Mouse (Mus musculus): Measurements from ENCODE around the gene Slc38a6. TPM values are rescaled to one million over a fixed set of nuclear protein-coding genes. Genes with fewer than 3 reads are reported as not detected.

Gene Slc38a6
- total RNA-seq, 4 experiments from 2014 or later = 0.99 to 2.7 (median 2.3) TPM

DNA sequence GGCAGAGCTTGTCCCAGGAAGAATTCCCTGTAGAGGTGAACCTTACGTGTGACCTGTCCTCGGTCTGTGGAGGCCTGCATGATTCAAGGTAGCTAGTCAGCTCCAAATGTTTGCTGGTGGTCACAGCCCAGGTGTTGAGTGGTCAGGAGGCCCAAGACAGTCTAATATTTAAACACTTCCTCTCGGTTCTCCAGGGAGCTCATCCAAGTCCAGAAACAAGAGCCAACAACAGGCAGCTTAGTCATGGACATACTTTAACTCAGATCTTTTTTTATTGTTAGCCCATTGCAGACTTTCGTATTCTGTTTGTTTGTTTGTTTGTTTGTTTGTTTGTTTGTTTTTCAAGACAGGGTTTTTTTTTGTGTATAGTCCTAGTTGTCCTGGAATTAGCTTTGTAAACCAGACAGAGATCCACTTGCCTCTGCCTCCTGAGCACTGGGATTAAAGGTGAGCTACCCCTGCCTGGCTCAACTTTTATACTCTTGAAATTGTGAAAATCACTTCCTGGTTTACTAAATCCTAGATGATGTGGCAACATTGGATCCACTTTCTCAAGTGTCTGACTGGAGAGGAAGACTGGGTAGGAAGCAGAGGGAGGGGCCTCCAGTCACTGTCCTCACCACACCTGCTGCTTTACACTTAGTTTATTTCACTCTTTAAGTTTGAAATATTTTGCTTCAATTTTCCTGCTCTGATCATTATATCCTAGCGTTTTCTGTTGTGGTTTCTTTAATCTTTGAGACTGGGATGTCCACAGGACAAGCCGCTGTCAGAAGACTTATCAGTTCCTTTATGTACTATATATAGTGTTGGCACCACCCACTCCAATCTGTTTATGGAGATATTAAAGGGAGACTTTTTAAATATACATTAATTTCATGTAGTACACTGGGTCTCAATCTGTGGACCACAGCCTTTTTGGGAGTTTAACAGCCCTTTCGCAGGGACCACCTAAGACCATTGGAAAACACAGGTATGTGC, 31.4 kb downstream of the Slc38a6 start:
- DNase-seq (ENCODE audit: low spot score in 2 of 2) = no peak

DNA sequence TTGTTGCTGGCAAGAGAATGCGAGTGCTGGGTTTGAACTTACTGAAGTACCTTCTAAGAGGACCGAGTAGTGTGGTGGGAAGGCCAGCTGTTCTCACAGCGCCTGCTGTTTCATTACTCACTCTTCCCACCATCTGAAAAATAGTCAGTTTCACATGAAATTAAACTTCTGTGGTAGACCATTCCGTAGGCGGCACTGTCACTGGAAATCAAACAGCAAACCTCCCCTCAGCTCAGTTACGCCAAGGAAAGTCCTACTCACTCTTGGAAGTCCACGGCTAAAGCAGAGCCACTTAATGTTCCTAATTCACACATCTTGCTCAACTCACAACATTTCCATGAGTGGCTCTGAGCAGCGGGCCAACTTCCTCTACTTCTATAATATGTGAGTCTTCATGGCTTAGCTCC, 37.6 kb downstream of the Slc38a6 start:
- DNase-seq (ENCODE audit: low spot score in 2 of 2) = no peak

DNA sequence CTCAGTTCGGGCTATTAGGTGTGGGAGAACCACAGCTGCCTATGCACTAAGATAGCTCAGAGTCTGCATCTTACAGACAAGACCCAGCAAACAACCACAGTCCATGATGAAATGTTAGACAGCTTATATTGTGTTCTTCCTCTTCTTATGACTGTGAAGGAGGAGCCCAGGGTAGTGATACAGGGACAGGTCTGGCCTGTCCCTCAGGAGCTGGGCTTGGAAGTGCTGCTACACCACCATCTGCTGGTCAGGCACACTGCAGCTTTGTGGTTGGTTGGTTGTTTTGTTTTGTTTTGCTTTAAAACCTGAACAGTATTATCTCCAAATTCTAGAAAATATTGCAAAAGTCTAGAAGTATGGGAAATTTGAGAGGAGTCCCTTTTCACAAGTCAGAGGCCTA, 38.2 kb downstream of the Slc38a6 start:
- peak; percentile 43 for DNase-seq (ENCODE audit: low spot score in 2 of 2)

DNA sequence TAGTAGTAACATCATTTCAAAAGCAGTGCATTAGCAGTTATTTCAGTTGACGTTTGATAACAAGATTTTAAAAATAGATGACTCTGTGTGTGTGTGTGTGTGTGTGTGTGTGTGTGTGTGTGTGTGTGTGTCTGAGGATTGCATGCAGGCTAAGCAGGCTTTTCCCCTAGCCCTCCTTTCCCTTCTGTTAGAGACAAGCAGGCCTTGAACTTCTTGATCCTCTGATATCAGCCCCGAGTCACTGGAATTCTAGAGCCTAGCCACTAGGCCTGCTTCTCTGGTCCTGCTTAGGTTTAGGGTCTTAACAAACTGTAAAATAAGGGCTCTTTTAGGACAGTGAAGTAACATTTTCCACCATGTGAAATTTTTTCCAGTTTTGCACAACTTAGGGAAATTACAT, 38.6 kb downstream of the Slc38a6 start:
- DNase-seq (ENCODE audit: low spot score in 2 of 2) = no peak

DNA sequence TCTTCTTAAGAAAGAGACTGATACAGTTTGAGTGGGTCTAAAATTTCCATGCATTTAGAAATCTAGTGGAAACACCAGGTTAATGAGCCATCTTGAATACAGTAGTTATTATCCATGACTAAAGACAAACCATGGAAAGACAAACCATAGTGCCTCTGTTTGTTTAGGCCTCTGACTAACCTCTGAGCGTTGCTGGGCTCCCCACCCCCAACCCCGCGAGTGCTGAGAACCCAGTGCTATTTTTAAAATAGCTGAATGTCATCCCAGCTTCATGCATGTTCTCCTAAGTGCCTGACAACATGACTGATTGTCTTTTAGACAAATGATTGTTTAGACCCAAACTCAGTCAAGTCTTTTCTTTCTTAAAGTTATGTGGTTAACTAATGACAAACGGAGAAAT, 39.0 kb downstream of the Slc38a6 start:
- peak; percentile 51 to 61 for DNase-seq (ENCODE audit: low spot score in 2 of 2)

DNA sequence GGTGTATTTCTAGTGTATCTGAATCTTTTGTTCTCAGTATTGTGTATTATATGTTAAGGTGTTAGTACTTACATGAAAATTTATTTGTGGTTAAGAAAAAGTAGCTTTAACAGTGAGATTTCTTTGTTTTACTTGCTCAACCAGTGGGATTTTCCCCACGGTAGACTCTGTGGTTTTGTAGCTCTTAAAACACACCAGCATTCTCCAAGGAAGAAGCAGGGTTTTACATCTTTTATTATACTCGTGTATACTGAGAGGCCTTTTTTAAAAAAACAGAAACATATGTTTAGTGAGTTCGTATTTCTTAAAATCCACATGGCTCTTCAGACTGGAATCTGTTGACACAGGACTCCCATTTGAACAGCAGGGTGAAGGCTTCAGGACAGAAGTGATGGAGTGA, 40.8 kb downstream of the Slc38a6 start:
- DNase-seq (ENCODE audit: low spot score in 2 of 2) = no peak

DNA sequence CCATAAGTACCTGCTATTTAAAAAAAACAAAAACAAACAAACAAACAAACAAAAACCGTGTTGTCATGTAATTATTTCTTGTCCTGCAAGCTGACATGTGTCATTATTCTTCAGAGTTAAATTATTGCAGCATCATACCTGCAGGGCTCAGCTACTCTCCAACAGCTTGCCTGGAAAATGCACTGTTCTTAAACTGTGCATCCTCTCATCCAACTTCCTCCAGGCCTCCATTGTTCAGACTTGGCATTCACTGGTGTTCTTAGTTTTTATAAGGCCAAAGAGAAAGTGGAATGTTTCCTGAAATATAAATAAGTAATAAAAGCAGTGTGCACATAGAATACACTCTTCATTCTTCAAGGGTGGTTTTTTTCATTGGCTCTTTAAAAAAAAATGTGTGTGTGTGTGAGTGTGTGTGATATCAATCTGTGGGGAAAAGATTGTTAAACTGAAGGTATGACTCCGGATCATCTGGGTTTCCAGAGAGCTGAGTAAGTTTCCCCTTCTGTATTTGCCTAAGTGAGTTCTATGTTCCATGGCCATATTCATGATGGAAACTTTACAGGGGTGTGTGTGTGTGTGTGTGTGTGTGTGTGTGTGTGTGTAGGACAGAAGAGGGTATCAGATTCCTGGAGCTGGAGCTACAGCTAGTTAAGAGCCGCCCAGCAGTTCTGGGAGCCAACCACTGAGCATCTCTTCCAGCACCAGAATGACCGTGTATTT, 42.0 kb downstream of the Slc38a6 start:
- DNase-seq (ENCODE audit: low spot score in 2 of 2) = no peak

DNA sequence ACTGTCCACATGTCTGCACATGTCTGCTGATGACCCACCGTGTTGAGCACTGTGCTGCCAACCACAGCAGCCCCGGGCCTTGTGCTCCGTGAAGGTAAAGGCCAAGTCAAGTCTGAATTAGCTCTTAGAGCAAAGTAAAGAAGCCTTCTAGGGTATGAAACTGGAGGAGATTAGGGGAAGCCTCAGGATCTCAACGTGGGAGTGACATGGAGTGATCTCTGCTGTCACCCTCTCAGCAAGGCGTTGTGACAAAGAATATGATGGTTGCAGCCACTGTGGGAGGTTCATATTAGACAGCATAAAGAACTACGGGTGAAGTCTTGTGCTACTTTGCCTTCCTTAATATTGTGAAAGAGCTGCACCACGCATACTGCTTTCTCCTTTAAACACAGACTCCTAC, 43.7 kb downstream of the Slc38a6 start:
- no peak for DNase-seq (ENCODE audit: low spot score in 2 of 2)

DNA sequence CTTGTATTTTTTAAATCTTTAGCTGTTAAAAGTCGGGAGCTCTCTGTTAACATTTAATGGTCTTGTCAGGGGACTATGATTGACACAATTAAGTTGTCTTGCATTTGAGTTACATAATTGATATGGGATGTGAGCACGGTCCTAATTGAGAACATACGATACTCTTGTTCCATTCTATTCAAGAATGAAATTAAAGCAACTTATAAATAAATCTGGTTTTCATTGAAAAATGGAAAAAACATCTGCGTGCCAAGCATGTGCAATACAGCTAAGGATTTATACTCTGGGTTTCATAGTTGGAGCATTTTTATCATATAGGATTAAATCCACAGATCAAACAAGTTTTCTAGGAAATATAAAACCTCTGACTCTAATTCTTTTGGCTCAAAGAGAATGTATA, 46.1 kb downstream of the Slc38a6 start:
- DNase-seq (ENCODE audit: low spot score in 2 of 2) = no peak

DNA sequence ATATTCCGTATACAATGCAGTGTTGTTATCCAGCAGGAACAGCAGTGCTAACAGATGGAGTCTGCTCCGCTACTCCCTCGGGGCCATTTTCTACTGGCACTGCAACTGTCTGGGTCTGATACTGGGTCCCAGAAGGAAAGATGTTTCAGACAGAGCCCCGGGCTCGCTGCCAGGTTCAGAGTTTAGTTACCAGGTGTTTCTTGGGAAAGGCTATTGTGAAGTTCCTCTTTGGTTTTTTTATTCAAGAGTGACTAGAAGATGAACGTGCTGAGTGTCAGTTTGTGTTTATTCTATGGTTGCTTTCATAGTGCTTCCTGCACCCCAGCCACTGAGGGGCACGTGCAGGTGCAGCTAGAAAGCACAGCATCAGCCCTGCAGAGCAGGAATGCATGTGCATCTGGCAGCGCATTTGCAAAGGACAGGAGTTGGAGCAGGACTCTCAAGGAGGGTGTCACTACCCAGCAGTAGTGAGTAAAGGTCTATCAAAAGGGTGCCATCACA, 47.5 kb downstream of the Slc38a6 start:
- DNase-seq (ENCODE audit: low spot score in 2 of 2) = no peak

DNA sequence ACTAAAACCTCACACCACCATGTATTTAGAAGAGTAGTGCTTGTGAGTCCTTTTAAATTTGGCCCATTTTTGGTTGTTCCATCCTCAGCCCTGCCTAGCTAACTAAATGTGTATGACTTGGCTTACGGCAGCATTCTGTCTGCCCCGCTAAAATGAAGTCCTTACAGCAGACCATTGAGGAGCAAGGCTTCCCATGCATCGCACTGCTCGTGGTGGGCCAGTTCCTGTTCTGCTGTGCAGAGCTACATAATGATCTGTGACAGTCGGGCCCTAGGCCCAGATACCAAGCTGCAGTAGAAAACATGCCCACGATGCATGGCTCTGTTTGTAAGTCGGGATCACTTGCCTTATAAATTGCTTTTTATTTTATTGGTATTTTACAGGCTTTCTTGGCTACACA, 50.5 kb downstream of the Slc38a6 start:
- DNase-seq (ENCODE audit: low spot score in 2 of 2) = no peak

DNA sequence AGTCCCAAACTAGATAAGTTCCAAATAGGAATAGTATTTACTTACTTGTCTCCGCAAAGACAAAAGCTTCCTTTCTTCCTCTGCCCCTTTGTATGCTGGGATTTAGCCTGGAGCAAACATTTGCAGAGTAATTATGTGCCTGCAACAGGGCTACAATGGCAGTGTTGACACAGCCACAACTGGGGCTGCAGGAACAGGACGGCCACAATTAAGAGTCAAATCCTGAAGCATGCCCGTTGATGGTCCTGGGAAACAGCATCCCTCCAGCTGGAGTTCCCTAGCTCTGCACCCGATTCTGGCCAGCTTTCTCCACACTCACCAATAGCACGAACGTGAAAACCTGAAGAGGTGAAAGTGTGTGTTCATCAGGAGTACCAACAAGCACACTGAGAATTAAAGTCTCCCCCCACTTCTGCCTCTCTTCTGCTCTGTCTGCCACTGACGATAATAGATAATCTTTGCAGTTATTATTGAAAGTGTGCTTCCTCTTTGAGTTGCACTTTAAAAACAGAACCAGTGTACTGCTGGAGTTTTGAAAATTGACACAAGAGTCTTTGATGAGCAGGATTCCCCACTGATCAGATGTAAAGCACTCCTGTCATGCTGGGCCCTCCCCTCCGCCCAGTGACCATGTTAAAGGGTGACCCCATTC, 54.2 kb downstream of the Slc38a6 start:
- no peak for DNase-seq (ENCODE audit: low spot score in 2 of 2)

DNA sequence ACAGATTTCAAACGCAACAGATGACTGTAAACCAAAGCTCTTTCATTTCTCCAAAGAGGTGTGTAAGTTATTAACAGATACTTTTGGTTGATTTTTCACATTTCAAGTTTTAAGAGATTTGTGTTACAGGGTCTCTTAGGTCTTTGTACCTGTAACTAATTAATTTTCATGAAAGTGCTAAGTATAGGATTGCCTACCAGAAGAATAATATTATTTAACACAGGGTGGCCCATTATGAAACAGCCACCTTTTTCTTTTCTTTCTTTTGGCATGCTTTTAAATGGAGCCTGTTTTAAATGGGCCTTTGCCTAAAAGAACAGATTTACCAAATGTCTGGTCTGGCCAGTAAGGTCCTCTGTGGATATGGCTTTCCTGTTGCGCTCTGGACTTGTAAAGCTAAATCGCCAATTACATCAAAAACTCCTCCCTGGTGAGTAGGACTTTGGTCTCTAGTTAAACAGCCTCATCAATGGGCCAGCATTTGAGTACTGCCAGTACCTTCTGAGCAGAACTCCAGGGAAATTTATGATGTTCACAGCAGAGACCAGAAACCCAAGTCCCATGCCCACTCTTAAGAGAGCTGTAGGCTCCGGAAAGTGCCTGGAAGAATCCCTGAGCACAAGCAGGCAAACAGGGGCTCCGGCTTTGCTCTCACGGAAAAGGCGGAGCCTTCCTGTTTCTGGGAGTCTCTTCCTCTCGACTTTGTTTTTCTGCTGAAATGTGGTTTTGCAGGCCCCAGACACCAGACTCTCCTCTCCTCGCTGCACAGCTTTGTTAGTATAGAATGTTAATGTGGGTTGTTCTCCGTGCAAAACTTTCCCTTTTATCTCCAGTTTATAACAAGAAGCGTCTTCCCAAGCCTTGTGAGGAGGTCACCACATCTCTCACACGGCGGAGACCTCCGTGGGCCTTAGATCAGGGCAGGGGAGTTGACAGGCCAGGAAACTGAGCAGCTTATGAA, 55.4 kb downstream of the Slc38a6 start:
- DNase-seq (ENCODE audit: low spot score in 2 of 2) = no peak

DNA sequence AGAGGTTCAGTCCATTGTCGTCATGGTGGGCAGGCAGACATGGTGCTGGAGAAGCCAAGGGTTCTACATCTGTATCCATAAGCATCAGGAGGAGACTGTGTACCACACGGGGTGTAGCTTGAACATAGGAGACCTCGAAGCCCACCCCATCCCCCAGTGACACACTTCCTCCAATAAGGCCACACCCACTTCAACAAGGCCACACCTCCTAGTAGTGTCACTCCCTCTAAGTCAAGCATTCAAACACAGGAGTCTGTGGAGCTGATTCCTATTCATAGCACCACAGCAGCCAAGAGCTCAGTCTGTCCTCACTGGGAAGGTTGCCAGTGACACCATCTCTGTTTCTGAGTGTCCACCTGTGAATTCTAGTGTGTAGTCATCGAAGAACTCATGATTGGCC, 57.7 kb downstream of the Slc38a6 start:
- DNase-seq (ENCODE audit: low spot score in 2 of 2) = no peak

DNA sequence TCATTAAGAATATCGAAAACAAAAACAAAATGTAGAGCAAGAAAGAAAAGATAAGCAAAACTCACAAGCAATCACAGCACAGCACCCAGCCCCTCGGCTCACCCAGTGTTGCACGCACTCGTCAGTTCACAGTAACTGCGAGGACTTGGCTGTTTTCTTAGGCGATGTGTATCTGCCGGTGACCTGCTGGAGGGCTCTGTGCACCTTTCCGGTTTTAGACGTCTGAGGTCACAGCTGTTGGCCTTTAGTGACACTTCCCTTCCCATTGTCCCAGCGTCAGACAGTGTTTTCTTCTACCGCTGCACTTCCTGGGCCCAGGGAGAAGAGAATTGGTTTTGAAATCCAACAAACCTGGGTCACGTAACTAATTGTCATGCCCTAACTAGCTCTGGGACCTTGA, 58.6 kb downstream of the Slc38a6 start:
- no peak for DNase-seq (ENCODE audit: low spot score in 2 of 2)

DNA sequence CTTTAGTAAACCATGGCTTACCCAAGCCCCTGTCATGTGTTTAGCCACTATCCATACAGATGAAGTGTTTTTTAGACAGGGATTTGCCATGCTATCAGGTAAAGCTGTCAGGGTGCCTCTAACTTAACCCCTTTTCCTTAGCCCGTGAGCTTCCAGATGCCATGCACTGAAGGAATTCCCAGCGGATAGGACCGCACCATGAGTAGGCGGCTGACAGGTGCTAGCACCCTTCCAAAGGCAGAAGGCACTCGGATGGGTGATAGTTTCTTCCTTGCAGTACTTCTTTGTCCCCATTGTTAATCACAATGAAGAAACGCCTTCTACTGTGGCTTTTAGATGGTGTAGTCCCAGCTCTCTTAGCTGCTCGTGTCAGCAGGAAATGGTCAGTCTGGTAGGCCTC, 60.6 kb downstream of the Slc38a6 start:
- DNase-seq (ENCODE audit: low spot score in 2 of 2) = no peak

DNA sequence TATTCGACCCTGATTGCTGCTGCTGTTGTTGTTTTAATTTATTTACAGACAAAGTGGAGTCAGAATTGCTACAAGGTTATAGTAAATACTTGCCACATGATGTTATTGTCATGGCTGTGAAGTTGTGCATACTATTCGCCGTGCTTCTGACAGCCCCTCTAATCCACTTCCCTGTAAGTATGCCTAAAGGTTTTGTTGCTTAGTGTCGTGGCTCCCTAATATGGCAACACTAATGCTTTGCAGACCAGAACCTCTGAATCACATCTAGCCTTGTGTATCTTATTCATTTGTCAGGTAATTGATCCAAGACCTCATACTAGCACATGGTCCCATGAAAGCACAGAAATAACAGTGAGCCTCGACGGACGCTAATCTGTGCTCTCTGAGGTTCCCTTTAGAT, 63.9 kb downstream of the Slc38a6 start:
- DNase-seq (ENCODE audit: low spot score in 2 of 2) = no peak

DNA sequence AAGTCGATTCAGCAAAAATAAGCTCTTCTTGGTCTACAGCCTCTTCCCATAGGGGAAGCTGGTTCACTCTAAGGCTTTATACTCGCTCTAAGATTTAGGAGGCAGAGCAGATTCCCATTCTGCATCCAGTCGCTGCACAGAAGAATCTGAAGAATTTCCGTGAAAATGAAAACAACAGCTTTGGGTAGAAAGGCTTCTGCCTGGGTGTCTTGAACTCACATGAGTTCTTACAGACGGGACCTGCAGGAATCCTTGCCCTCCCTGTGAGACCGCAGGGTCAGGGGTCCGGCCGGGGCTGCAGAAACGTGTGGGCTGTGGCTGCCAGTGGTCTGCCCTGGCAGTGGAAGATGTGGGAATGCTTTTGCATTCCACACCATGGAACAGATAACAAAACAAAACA, 64.4 kb downstream of the Slc38a6 start:
- no peak for DNase-seq (ENCODE audit: low spot score in 2 of 2)

DNA sequence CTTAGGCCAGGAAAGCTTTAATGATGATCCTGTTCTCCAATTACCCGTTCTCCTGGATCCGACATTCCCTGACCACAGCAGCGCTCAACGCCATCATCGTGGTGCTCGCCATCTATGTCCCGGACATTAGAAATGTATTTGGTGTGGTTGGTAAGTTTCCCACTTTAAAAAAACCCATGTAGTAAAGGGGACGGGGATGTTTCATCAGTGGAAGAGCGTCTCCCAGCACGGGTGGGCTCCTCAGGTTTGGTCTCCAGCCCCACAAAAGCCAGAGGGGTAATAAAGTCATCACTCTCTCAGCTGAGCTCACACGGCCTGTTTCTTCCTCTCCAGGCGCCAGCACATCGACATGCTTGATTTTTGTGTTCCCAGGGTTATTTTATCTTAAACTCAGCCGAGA, 65.2 kb downstream of the Slc38a6 start:
- DNase-seq (ENCODE audit: low spot score in 2 of 2) = no peak

DNA sequence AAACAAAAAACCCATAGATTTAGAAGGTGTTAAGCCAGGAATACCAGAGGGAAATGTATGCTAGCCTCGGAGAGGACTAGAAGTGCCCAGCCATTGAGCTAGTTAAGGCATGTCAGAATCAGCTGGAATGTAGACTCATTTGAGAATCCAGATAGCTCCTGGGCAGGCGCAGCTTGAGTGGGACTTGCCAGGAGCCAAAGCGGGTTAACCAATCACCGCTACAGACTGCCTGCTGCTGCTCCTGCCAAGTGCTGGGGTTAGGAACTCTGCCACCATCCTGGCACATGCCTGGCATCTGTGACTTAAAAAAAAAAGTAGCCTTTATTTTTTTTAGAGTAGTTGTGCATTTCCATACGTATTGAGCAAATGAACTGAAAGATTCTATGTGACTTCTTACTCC, 66.8 kb downstream of the Slc38a6 start:
- peak in 1 of 2 experiments; percentile 22 for DNase-seq (ENCODE audit: low spot score in 2 of 2)

DNA sequence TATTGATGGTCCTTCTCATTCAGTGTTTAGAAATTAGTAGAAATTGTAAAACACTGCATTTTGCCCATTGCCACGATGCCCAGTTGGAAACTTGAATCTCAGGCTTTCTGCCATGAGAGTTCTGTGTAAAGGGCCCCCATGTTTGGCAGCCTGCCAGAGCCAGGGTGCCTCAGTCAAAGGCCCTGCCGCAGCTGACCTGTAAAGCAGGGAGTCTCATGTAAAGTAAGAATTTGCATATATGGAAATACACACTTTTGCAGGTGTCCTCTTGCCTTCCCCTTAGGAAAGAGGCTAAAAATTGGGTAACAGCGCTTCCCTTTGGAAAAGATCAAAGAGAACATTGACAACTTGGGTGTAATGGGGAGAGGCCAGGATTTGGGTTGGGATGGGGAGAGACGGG, 67.9 kb downstream of the Slc38a6 start:
- DNase-seq (ENCODE audit: low spot score in 2 of 2) = no peak
